Mouse (Mus musculus): Measurements from ENCODE around the gene Kng1. TPM values are rescaled to one million over a fixed set of nuclear protein-coding genes. Genes with fewer than 3 reads are reported as not detected.

Gene Kng1
- not detected for polyA plus RNA-seq (2017; shearing (Covaris generic))

DNA sequence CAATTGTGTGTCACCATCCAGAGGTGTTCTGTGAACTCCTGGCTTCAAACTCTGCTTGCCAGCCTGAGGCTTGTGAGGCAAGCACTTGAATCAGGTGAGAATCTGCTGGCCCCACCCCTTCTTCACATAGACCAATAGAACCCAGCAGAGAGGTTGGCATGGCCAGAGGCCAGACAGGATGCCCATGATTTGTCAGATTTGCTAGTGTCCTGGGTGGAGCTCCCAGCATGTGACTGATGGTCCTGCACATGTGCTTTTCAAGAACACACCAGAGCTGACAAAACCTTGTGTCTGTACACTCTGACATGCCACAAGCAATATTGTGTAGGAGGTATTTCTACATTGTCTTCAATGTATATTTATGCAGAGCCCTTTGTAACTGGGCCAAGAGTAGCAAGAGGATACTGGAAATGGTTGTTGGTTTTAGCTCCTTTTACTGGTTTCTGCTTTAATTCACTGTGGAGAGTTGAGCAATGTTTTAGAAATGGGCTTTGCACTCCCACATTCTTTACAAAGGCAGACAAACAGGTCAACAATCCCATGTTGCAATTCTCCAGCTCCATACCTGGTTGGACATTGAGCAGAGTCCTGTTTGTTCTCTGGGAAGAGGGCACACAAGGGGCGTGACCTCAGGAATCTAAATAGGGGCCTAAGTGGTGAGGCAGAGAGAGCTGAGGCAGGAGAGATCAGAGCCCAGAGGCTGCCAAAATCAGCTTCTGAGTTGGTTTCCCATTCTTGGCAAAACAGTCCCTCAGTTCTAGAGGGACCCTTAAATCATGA lies at the start of gene Kng1:
Gene Kng1 (plus strand): TSS at position 198 of the 780 bp plus-strand sequence.

DNA sequence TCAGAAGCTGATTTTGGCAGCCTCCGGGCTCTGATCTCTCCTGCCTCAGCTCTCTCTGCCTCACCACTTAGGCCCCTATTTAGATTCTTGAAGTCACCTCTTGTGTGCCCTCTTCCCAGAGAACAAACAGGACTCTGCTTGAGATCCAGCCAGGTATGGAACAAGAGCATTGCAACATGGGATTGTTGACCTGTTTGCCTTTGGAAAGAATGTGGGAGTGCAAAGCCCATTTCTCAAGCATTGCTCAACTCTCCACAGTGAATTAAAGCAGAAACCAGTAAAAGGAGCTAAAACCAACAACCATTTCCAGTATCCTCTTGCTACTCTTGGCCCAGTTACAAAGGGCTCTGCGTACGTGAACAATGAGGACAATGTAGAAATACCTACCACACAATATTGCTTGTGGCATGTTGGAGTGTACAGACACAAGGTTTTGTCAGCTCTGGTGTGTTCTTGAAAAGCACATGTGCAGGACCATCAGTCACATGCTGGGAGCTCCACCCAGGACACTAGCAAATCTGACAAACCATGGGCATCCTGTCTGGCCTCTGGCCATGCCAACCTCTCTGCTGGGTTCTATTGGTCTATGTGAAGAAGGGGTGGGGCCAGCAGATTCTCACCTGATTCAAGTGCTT lies 28.6 kb upstream of the Kng1 start, which contains the start of gene Kng2:
Gene Kng2 (minus strand): TSS at position 517 of the 635 bp plus-strand sequence.

DNA sequence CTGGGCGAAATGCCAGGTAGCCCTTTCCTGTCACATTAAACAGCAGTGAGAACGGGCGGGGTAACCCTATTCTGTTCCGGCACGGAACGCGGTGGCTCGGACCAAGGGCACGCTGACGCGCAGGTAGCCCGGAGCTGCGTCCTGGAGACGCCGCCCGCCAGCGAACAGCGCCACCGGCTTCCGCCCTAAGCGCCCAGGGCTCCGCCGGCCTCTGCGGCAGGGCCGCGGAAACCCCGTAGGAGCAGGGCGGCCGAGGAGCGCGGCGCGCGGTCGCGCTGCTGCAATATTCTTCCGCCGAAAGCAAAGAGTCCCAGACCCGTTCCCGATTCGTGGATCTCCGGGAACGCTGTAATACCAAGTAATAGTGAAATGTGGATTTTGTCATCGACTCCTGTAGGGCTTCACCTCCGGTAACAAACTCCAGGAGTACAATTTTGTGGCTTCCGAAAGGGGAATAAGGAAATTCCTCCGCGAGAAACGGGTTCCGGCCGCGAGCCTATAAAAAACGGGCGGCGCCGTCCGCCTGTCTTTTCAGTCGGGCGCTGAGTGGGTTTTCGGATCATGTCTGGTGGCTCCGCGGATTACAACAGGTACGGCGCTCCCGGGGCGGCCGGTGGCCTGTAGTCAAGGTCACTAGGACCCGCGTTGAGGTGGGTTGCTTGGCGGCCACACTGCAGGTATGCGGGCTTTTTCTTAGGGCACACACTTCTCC lies 49.7 kb downstream of the Kng1 start, which contains the start of gene Eif4a2:
Gene Eif4a2 (plus strand): TSS at position 214 of the 712 bp plus-strand sequence.

DNA sequence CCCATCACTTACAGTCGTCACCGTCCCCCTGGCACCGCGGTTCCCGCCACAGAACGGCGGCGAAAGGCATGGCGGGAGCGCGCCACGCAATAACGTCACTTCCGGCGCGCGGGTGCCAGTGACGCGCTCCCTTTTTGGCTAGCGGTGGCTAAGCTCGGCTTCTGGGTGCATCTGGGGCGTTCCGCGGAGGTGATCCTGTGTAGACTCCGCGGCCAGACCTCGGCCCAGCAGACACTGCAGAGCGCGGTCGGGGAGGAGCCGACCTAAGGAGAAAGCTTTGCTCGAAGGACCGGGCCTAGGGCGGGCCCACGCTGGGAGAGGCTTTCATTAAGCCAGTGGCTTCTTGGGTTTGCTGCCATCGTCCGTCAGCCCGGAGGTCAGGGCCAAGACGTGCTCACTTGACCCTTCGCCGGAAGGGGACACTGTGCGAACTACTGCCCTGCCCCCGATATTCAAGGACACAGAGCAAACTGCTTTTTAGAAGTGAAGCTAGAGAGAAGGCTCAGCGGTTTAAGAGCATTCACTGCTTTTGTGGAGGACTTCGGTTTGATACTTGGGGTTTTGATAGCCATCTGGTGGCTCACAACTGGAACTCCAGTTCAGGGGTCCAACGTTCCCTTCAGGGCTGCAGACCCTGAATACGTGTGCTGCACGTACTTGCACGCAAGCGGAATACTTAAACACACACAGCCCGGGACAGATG lies 70.2 kb downstream of the Kng1 start, which contains the start of gene Rfc4:
Gene Rfc4 (minus strand): TSS at position 65 of the 703 bp plus-strand sequence.

Other genes starting within 250 kb of the Kng1 start
- not detected for gene Crygs, start 246.3 kb upstream of the Kng1 start, polyA plus RNA-seq (2017; shearing (Covaris generic))
- 30.0 TPM for gene Tbccd1, start 200.2 kb upstream of the Kng1 start, polyA plus RNA-seq (2017; shearing (Covaris generic))
- gene Dnajb11, start 200.0 kb upstream of the Kng1 start, polyA plus RNA-seq (2017; shearing (Covaris generic)): 134 TPM
- not detected for gene Ahsg, start 166.6 kb upstream of the Kng1 start, polyA plus RNA-seq (2017; shearing (Covaris generic))
- not detected for gene Fetub, start 139.5 kb upstream of the Kng1 start, polyA plus RNA-seq (2017; shearing (Covaris generic))
- not detected for gene Hrg, start 106.8 kb upstream of the Kng1 start, polyA plus RNA-seq (2017; shearing (Covaris generic))
- gene Kng2, start 28.4 kb upstream of the Kng1 start, polyA plus RNA-seq (2017; shearing (Covaris generic)): not detected
- 286 TPM for gene Eif4a2, start 49.6 kb downstream of the Kng1 start, polyA plus RNA-seq (2017; shearing (Covaris generic))
- gene Rfc4, start 69.9 kb downstream of the Kng1 start, polyA plus RNA-seq (2017; shearing (Covaris generic)): 30.8 TPM
- 1.1 TPM for gene Adipoq, start 88.7 kb downstream of the Kng1 start, polyA plus RNA-seq (2017; shearing (Covaris generic))
- 128 TPM for gene St6gal1, start 166.9 kb downstream of the Kng1 start, polyA plus RNA-seq (2017; shearing (Covaris generic))